Mouse (Mus musculus): ENCODE data around the gene Ecm1.
A peak's percentile ranks its signal among the peaks of the same experiment; 100 is the strongest.

GRCm38 (mm10) chr3:95694808-95695703, 44.3 kb downstream of the Ecm1 start:
- peak; percentile 30 for TF ChIP-seq TCF3 (IDR thresholded peaks at IDR 0.05; ENCODE audit: insufficient read length, low read depth)
- TF ChIP-seq MYOD1 (IDR thresholded peaks at IDR 0.05; ENCODE audit: control insufficient read depth in 1 of 3, insufficient read length in 2 of 3, low read depth in 2 of 3), result peak; percentile 49 to 95 (median 65)
- TF ChIP-seq MAX (IDR thresholded peaks at IDR 0.05; ENCODE audit: low read depth), result no peak
- TF ChIP-seq POLR2A (IDR thresholded peaks at IDR 0.05; ENCODE audit: insufficient read length, low read depth), result no peak
- TF ChIP-seq CEBPB (IDR thresholded peaks at IDR 0.05; ENCODE audit: insufficient read depth, poor library complexity, severe bottlenecking), result no peak
- no peak for TF ChIP-seq E2F4 (IDR thresholded peaks at IDR 0.05; ENCODE audit: insufficient read depth)
- TF ChIP-seq USF1 (IDR thresholded peaks at IDR 0.05; ENCODE audit: low read depth), result no peak
- TF ChIP-seq SRF (IDR thresholded peaks at IDR 0.05; ENCODE audit: control insufficient read depth, insufficient read length, low read depth), result no peak
- TF ChIP-seq TCF12 (IDR thresholded peaks at IDR 0.05; ENCODE audit: insufficient read depth, poor library complexity, severe bottlenecking), result peak; percentile 71
